Mouse (Mus musculus) G1E (cell line): ENCODE results near the gene Ccl6.

ENCODE experiments used
- CTCF ChIP-seq: IDR thresholded peaks from 2 replicates; pipeline ENCODE4 v1.5.1; 2012; ENCODE audit warnings: low read depth, low read length, inconsistent platforms, mixed read lengths
- GATA1 ChIP-seq: IDR thresholded peaks from 2 replicates; pipeline ENCODE4 v1.6.1; 2012; ENCODE audit warnings: borderline replicate concordance, low read length, inconsistent platforms, mixed read lengths
- POLR2AphosphoS5 ChIP-seq: IDR thresholded peaks from 2 replicates; pipeline ENCODE4 v1.6.1; 2012; ENCODE audit warnings: low read depth, low read length, inconsistent platforms; ENCODE audit not compliant: insufficient replicate concordance

DNA sequence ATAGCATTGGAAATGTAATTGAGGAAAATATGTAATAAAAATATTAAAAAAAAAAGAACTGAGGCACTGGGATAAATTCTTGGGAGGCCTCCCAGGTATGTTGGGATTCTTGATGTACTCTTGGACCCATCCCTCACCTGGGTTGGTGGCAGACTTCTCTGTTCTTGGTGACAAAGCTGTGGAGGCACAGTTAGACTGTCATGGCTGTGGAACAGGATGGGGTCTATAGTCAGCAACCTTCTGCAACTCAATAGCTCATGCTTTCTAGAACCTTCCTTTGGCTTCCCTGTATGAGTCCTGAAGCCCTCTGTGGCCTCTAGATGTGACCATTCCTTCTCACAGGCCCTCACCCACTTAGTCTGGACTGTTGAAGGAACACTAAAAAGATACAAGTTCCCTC, 26.3 kb downstream of the Ccl6 start:
- no peak for TF ChIP-seq CTCF
- no peak for TF ChIP-seq GATA1
- TF ChIP-seq POLR2AphosphoS5: no peak
